Mouse (Mus musculus) gastrocnemius, postnatal 36 days (tissue): ENCODE data around the gene Hcrtr2. TPM values are rescaled to one million over a fixed set of nuclear protein-coding genes. Genes with fewer than 3 reads are reported as not detected.

Source experiments
- DNase-seq, 2 experiments: peaks; one replicate each; pipeline ENCODE4 v3.0.0; 2022
- intact Hi-C: fragments of 180-260 bp; cut with DNase I; formaldehyde crosslinking; loops from one replicate; pipeline ENCODE4 v1.15.1; 2025
- long read RNA-seq, 2 experiments: library from polyadenylated mRNA; stranded (forward); transcript quantifications; one replicate each; pipeline ENCODE4 v2.0.0; 2021
- total RNA-seq, 2 experiments: library from RNA; stranded (reverse); gene quantifications; 2 replicates each; pipeline ENCODE4 v1.2.3; 2021

Gene Hcrtr2
- not detected for total RNA-seq
- long read RNA-seq, experiment 1, result 0 reads
- long read RNA-seq, experiment 2, result 0 reads

- intact Hi-C loops, result no loop called here
- DNase-seq, result no peak
Observed at GRCm38 (mm10) chr9:76323756-76324155, at the start of gene Hcrtr2. Gene Hcrtr2 (minus strand): TSS chr9:76323856.

- intact Hi-C loops, result no loop called here
- no peak for DNase-seq
Observed at GRCm38 (mm10) chr9:76364874-76365273, 41.2 kb upstream of the Hcrtr2 start.

GRCm38 (mm10) chr9:76360374-76360773 lies 36.7 kb upstream of the Hcrtr2 start:
- intact Hi-C loops, result no loop called here
- no peak for DNase-seq

- intact Hi-C loops, result no loop called here
- DNase-seq, result no peak
Observed at GRCm38 (mm10) chr9:76352346-76352745, 28.7 kb upstream of the Hcrtr2 start.

- intact Hi-C loops, result no loop called here
Observed at GRCm38 (mm10) chr9:76347298-76347697, 23.6 kb upstream of the Hcrtr2 start.

GRCm38 (mm10) chr9:76331081-76331480 lies 7.4 kb upstream of the Hcrtr2 start:
- intact Hi-C loops, result no loop called here
- DNase-seq, result no peak

More at GRCm38 (mm10) chr9:76347298-76347697, 23.6 kb upstream of the Hcrtr2 start:
- no peak for DNase-seq

- no peak for DNase-seq
- intact Hi-C loops, result no loop called here
Observed at GRCm38 (mm10) chr9:76323186-76323701, 412 bp downstream of the Hcrtr2 start.

GRCm38 (mm10) chr9:76322122-76323052 lies 1.3 kb downstream of the Hcrtr2 start:
- no peak for DNase-seq
- intact Hi-C loops, result no loop called here

GRCm38 (mm10) chr9:76321589-76321988 lies 2.1 kb downstream of the Hcrtr2 start:
- intact Hi-C loops, result no loop called here
- no peak for DNase-seq

- intact Hi-C loops, result no loop called here
- no peak for DNase-seq
Observed at GRCm38 (mm10) chr9:76320755-76321154, 2.9 kb downstream of the Hcrtr2 start.

GRCm38 (mm10) chr9:76318302-76318701 lies 5.4 kb downstream of the Hcrtr2 start:
- intact Hi-C loops, result no loop called here
- no peak for DNase-seq

GRCm38 (mm10) chr9:76315096-76315495 lies 8.6 kb downstream of the Hcrtr2 start:
- no peak for DNase-seq

GRCm38 (mm10) chr9:76313921-76314320 lies 9.7 kb downstream of the Hcrtr2 start:
- intact Hi-C loops, result no loop called here
- DNase-seq, result no peak

More at GRCm38 (mm10) chr9:76315096-76315495, 8.6 kb downstream of the Hcrtr2 start:
- intact Hi-C loops, result no loop called here

- intact Hi-C loops, result no loop called here
- DNase-seq, result no peak
Observed at GRCm38 (mm10) chr9:76312221-76312620, 11.4 kb downstream of the Hcrtr2 start.

GRCm38 (mm10) chr9:76291384-76291783 lies 32.3 kb downstream of the Hcrtr2 start:
- intact Hi-C loops, result no loop called here

GRCm38 (mm10) chr9:76270886-76271285 lies 52.8 kb downstream of the Hcrtr2 start:
- intact Hi-C loops, result no loop called here
- no peak for DNase-seq

More at GRCm38 (mm10) chr9:76291384-76291783, 32.3 kb downstream of the Hcrtr2 start:
- DNase-seq, result no peak

GRCm38 (mm10) chr9:76257731-76258130 lies 65.9 kb downstream of the Hcrtr2 start:
- DNase-seq, result no peak
- intact Hi-C loops, result no loop called here

GRCm38 (mm10) chr9:76252544-76252943 lies 71.1 kb downstream of the Hcrtr2 start:
- intact Hi-C loops, result no loop called here
- DNase-seq, result no peak

- intact Hi-C loops, result no loop called here
- DNase-seq, result no peak
Observed at GRCm38 (mm10) chr9:76252109-76252508, 71.5 kb downstream of the Hcrtr2 start.

GRCm38 (mm10) chr9:76242322-76242721 lies 81.3 kb downstream of the Hcrtr2 start:
- intact Hi-C loops, result no loop called here
- no peak for DNase-seq

- intact Hi-C loops, result no loop called here
- DNase-seq, result no peak
Observed at GRCm38 (mm10) chr9:76237946-76238345, 85.7 kb downstream of the Hcrtr2 start.

- DNase-seq, result no peak
- intact Hi-C loops, result no loop called here
Observed at GRCm38 (mm10) chr9:76237243-76237642, 86.4 kb downstream of the Hcrtr2 start.
